Mouse (Mus musculus) hindbrain, postnatal 0 days (tissue): Measurements from ENCODE around the gene Grk3. TPM values are rescaled to one million over a fixed set of nuclear protein-coding genes. Genes with fewer than 3 reads are reported as not detected.

Source experiments
- ATAC-seq: fragments of 200-750 bp; cut with Nextera tagmentation; 2 replicates; pipeline ENCODE4 v1.8.0; 2017; ENCODE audit warnings: mild to moderate bottlenecking, moderate TSS enrichment, moderate library complexity
- DNase-seq: peaks from one replicate; pipeline ENCODE4 v3.0.0-alpha.2; 2015; ENCODE audit warnings: low spot score
- H3K27ac ChIP-seq: fragments of 300-500 bp; sonication (generic); 2 replicates; pipeline ENCODE4 v1.5.1; 2014; ENCODE audit warnings: mild to moderate bottlenecking
- H3K27me3 ChIP-seq: fragments of 300-500 bp; sonication (generic); 2 replicates; pipeline ENCODE4 v1.6.1; 2014; ENCODE audit warnings: low read length, mixed read lengths; ENCODE audit not compliant: insufficient read depth
- H3K36me3 ChIP-seq: fragments of 300-500 bp; sonication (generic); 2 replicates; pipeline ENCODE4 v1.6.1; 2014; ENCODE audit warnings: low read length, mixed read lengths; ENCODE audit not compliant: insufficient read depth
- H3K4me1 ChIP-seq: fragments of 300-500 bp; sonication (generic); 2 replicates; pipeline ENCODE4 v1.6.1; 2014; ENCODE audit warnings: antibody characterized with exemption, low read length, mixed read lengths; ENCODE audit not compliant: insufficient read depth
- H3K4me2 ChIP-seq: fragments of 300-500 bp; sonication (generic); 2 replicates; pipeline ENCODE4 v1.6.1; 2014; ENCODE audit warnings: low read depth, mild to moderate bottlenecking, low read length, moderate library complexity, mixed read lengths
- H3K4me3 ChIP-seq: fragments of 300-500 bp; sonication (generic); 2 replicates; pipeline ENCODE4 v1.5.1; 2014; ENCODE audit warnings: low read length
- H3K9ac ChIP-seq: fragments of 300-500 bp; sonication (generic); replicated peaks from 2 replicates; pipeline ENCODE4 v1.6.1; 2014; ENCODE audit warnings: mild to moderate bottlenecking, low read length, moderate library complexity, mixed read lengths
- H3K9me3 ChIP-seq: fragments of 300-500 bp; sonication (generic); 2 replicates; pipeline ENCODE4 v1.6.1; 2016; ENCODE audit warnings: low read length, mixed read lengths
- CTCF ChIP-seq: IDR thresholded peaks from 2 replicates; pipeline ENCODE4 v1.5.1; 2016; ENCODE audit warnings: antibody characterized with exemption, control low read depth, low read depth
- WGBS: fragments of 180-500 bp; shearing (Covaris S2); extraction: QIAGEN DNeasy Blood & Tissue Kit; methylation state at CpG from one replicate; pipeline ENCODE4 v1.1.7; 2014; 5-methylcytosine and 5-hydroxymethylcytosine counted together
- polyA plus RNA-seq: library from polyadenylated mRNA; unstranded; fragments of >200 nt; fragmentation: Nextera tagmentation; extraction: Ambion mirVana; gene quantifications from 2 replicates; pipeline ENCODE4 v1.2.1, GENCODE M21; 2015
- total RNA-seq: library from RNA; depleted of rRNA; stranded (reverse); fragments of >200 nt; gene quantifications from 2 replicates; pipeline ENCODE4 v1.2.3, GENCODE M21; 2014

Grk3 gene
- total and polyA plus RNA-seq, 2 experiments from 2014 or later, result 22.4 to 67.6 TPM

GRCm38 (mm10) chr5:112972297-112972696 is 43.3 kb downstream of the Grk3 start:
- peaks cover 7% of the 10 kb centered on the region; the same call in 1 of the 2 replicates for H3K4me1 ChIP-seq
- H3K4me3 ChIP-seq, result no peak overlapping the region
- no peak for TF ChIP-seq CTCF
- H3K36me3 ChIP-seq, result no peaks in the 10 kb centered on the region
- no peak overlapping the region for H3K27ac ChIP-seq
- 91% methylated on average over 12 of the region's 12 CpGs for WGBS
- H3K9ac ChIP-seq, result no peak overlapping the region
- H3K4me2 ChIP-seq, result no peak overlapping the region
- no peaks in the 10 kb centered on the region for H3K9me3 ChIP-seq
- ATAC-seq, result no peak
- DNase-seq, result no peak
- H3K27me3 ChIP-seq, result no peaks in the 10 kb centered on the region

- H3K27ac ChIP-seq, result no peak overlapping the region
- no peaks in the 10 kb centered on the region for H3K9me3 ChIP-seq
- no peak overlapping the region for H3K4me3 ChIP-seq
- peaks cover 7% of the 10 kb centered on the region; the same call in 1 of the 2 replicates for H3K36me3 ChIP-seq
- DNase-seq (no peak), ATAC-seq (no peak)
- TF ChIP-seq CTCF, result no peak
- H3K27me3 ChIP-seq, result no peaks in the 10 kb centered on the region
- WGBS, result 35% methylated on average over 4 of the region's 4 CpGs
- H3K4me2 ChIP-seq, result no peak overlapping the region
- no peak overlapping the region for H3K9ac ChIP-seq
- H3K4me1 ChIP-seq, result 0 out of 2 replicates have a peak, but pooled peaks cover 4% of the 10 kb centered on the region
Measured at GRCm38 (mm10) chr5:112963495-112963894, 52.1 kb downstream of the Grk3 start.

GRCm38 (mm10) chr5:112962166-112962565 is 53.4 kb downstream of the Grk3 start:
- Histone ChIP-seq H3K9me3 (no peaks in the 10 kb centered on the region), H3K36me3 (peaks cover 7% of the 10 kb centered on the region; the same call in 1 of the 2 replicates), H3K27me3 (no peaks in the 10 kb centered on the region), H3K4me2 (no peak overlapping the region), H3K27ac (no peak overlapping the region), H3K4me1 (0 out of 2 replicates have a peak, but pooled peaks cover 2% of the 10 kb centered on the region), H3K9ac (no peak overlapping the region), H3K4me3 (no peak overlapping the region)
- TF ChIP-seq CTCF, result no peak
- 71% methylated on average over 6 of the region's 6 CpGs for WGBS
- ATAC-seq (no peak), DNase-seq (no peak)

DNA sequence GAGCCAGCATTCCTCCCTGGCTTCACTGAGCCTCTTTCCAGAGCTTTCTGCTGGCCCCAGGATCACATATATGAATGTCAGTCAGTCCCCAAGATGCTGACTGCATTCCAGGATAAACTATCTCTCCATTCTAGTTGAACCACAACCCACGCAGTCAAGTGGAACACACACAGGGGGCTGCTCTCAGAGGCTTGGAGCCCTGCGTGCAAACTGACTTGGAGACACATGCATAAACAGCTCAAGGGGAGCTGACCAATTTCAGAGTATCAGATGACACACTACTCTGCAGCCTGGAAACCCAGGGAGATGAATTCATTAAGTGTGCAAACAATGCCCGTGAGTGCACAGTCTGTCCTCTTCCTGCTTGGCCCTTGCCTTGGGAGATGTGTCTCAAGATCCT is 54.7 kb downstream of the Grk3 start:
- Histone ChIP-seq H3K9me3 (no peaks in the 10 kb centered on the region), H3K9ac (no peak overlapping the region), H3K4me2 (no peak overlapping the region), H3K4me1 (no peaks in the 10 kb centered on the region), H3K4me3 (no peak overlapping the region), H3K27ac (peak overlapping the region; percentile 48), H3K36me3 (peaks cover 7% of the 10 kb centered on the region; the same call in 1 of the 2 replicates), H3K27me3 (no peaks in the 10 kb centered on the region)
- DNase-seq, result no peak
- TF ChIP-seq CTCF, result no peak
- ATAC-seq, result peak; percentile 48; the same call in 1 of the 2 replicates
- 15% methylated on average over 3 of the region's 3 CpGs for WGBS

DNA sequence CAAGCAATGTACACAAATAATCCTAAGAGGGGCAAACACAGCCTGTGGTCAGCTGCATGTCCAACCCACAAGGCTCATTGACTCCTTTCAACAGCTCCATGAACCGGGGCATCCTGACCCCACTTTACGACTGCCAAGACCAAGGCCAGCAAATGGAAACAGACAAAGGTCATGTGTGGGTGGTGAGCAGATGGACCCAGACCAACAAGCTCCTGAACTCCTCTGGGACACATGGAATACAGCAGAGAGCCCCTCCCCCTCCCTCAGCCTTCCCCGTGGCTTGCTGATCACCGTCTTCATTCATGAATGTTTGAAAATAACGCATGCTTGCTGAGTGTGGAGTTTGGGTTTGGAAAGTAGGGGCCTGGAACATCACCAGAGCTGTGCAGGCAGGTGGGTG is 57.3 kb downstream of the Grk3 start:
- H3K27me3 ChIP-seq, result no peaks in the 10 kb centered on the region
- DNase-seq, result no peak
- H3K27ac ChIP-seq, result no peak overlapping the region
- no peak for TF ChIP-seq CTCF
- H3K4me3 ChIP-seq, result no peak overlapping the region
- no peaks in the 10 kb centered on the region for H3K4me1 ChIP-seq
- no peak overlapping the region for H3K9ac ChIP-seq
- H3K9me3 ChIP-seq, result no peaks in the 10 kb centered on the region
- 54% methylated on average over 5 of the region's 5 CpGs for WGBS
- H3K4me2 ChIP-seq, result no peak overlapping the region
- peaks cover 12% of the 10 kb centered on the region for H3K36me3 ChIP-seq
- ATAC-seq, result no peak

- H3K27ac ChIP-seq, result no peak overlapping the region
- WGBS, result 86% methylated on average over 12 of the region's 12 CpGs
- H3K27me3 ChIP-seq, result no peaks in the 10 kb centered on the region
- peaks cover 12% of the 10 kb centered on the region for H3K36me3 ChIP-seq
- H3K9me3 ChIP-seq, result no peaks in the 10 kb centered on the region
- H3K4me1 ChIP-seq, result no peaks in the 10 kb centered on the region
- no peak overlapping the region for H3K4me2 ChIP-seq
- no peak overlapping the region for H3K4me3 ChIP-seq
- DNase-seq (no peak), ATAC-seq (no peak)
- H3K9ac ChIP-seq, result no peak overlapping the region
- TF ChIP-seq CTCF, result no peak
Measured at GRCm38 (mm10) chr5:112956841-112957240, 58.8 kb downstream of the Grk3 start.

DNA sequence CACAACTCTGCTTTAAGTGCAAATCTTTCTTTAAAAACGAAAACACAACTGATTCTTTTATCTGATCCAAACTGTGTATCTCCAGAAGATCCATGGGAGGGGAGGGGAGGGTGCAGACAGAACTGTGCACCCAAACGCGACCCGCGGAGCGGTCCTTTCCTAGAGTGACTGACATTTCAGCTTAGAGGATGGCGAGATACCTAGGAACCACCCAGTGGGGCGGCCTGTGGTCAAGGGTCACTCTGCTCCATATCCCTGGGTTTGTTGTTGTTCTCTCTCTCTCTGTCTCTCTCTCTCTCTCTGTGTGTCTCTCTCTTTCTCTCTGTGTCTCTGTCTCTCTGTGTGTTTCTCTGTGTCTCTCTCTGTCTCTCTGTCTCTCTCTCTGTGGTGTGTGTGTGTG is 59.2 kb downstream of the Grk3 start:
- TF ChIP-seq CTCF, result no peak
- no peak overlapping the region for H3K4me2 ChIP-seq
- no peak overlapping the region for H3K4me3 ChIP-seq
- peaks cover 11% of the 10 kb centered on the region for H3K36me3 ChIP-seq
- no peak for ATAC-seq
- DNase-seq, result no peak
- no peaks in the 10 kb centered on the region for H3K4me1 ChIP-seq
- H3K9me3 ChIP-seq, result no peaks in the 10 kb centered on the region
- no peak overlapping the region for H3K27ac ChIP-seq
- 90% methylated on average over 8 of the region's 8 CpGs for WGBS
- H3K9ac ChIP-seq, result no peak overlapping the region
- no peaks in the 10 kb centered on the region for H3K27me3 ChIP-seq
